Mouse (Mus musculus): ENCODE measurements around the gene Arrdc4. TPM values are rescaled to one million over a fixed set of nuclear protein-coding genes. Genes with fewer than 3 reads are reported as not detected.

Gene Arrdc4
- total and polyA plus RNA-seq, 3 experiments = not detected

DNA sequence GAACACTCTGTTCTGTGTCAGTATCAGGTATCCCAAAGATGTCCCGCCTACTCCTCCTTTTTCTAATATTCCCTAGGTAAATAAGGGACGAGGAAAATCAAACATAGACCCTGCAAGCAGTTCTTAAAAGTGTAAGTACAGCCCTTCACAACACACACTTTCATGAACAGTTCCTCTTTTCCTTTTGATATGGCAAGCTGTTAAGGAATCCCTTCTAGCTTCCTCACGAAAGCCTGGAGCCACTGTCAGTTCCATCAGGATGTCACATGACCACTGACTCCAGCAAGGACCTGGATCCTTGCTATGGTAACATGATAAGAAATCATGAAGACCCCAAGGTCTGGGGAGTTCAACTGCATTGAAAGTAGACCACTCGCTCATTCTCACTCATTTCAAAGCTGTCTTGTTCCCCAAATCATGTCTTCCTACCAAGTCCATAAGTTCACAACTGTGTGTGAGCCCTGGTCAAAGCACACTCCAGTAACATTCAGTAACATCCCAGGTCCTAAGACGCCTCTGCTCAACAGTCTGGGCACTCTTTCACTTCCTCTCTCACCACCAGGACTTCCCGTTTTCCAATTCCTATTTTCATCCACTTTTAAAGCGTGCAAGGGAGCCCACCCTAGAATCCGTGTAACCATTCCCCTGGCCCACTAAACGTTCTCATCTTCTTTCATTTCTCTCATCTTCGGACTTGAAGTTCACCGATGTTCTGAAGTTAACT is 10.2 kb downstream of the Arrdc4 start:
- H3K4me3 ChIP-seq (replicated peaks in 1 of 3; ENCODE audit: low read depth in 2 of 3, low read length in 2 of 3, poor library complexity in 1 of 3) = no peak overlapping the region
- H3K27me3 ChIP-seq (replicated peaks) = no peaks in the 10 kb centered on the region
- H3K4me2 ChIP-seq (ENCODE audit: insufficient read depth, low read depth, poor library complexity, severe bottlenecking) = no peak overlapping the region
- dilution Hi-C loops (cut with MboI; ENCODE audit: extremely low pct_ligation_motif_present, extremely low pct_unique_long_range_greater_than_20kb, low sequenced_read_pairs) (no loop called here), in situ Hi-C loops (cut with MboI; ENCODE audit: low pct_ligation_motif_present, low pct_unique_long_range_greater_than_20kb, low sequenced_read_pairs) (no loop called here)
- no peak overlapping the region for H3K27ac ChIP-seq (ENCODE audit: insufficient read depth, low read depth)
- no peak overlapping the region for H3K9ac ChIP-seq (ENCODE audit: insufficient read depth, low read depth)
- no peak for DNase-seq (ENCODE audit: extremely low read depth)
- H3K36me3 ChIP-seq (replicated peaks in 1 of 2; ENCODE audit: control insufficient read depth in 1 of 2, insufficient read depth in 1 of 2, low read length in 1 of 2) = no peaks in the 10 kb centered on the region
- H3K4me1 ChIP-seq (ENCODE audit: control insufficient read depth in 1 of 2, insufficient read depth in 2 of 2) = no peaks in the 10 kb centered on the region
- H3K79me2 ChIP-seq (replicated peaks; ENCODE audit: control insufficient read depth, extremely low read depth, insufficient read depth, poor library complexity, severe bottlenecking) = no peaks in the 10 kb centered on the region
- peaks cover 78% of the 10 kb centered on the region for H3K9me3 ChIP-seq (replicated peaks; ENCODE audit: low read length)
- TF ChIP-seq ZC3H11A (IDR thresholded peaks at IDR 0.05; ENCODE audit: low read depth, low read length) (no peak), JUN (IDR thresholded peaks at IDR 0.05; ENCODE audit: insufficient read depth, low read depth, low read length) (no peak), TCF12 (IDR thresholded peaks at IDR 0.05; ENCODE audit: low read depth, low read length) (no peak), MAX (IDR thresholded peaks at IDR 0.05; ENCODE audit: low read length) (no peak), ETS1 (conservative IDR thresholded peaks at IDR 0.05; ENCODE audit: low read depth, low read length) (no peak), ZKSCAN1 (IDR thresholded peaks at IDR 0.05; ENCODE audit: borderline replicate concordance, low read depth, low read length) (no peak), USF2 (conservative IDR thresholded peaks at IDR 0.05; ENCODE audit: low read depth, low read length) (no peak), MXI1 (IDR thresholded peaks at IDR 0.05; ENCODE audit: low read depth, low read length) (no peak), CHD1 (IDR thresholded peaks at IDR 0.05; ENCODE audit: low read depth, low read length) (no peak), ZNF384 (IDR thresholded peaks at IDR 0.05; ENCODE audit: low read depth, low read length) (no peak)

GRCm38 (mm10) chr7:68726380-68726779 is 22.7 kb downstream of the Arrdc4 start:
- no peaks in the 10 kb centered on the region for H3K79me2 ChIP-seq (replicated peaks; ENCODE audit: control insufficient read depth, extremely low read depth, insufficient read depth, poor library complexity, severe bottlenecking)
- in situ Hi-C loops (cut with MboI; ENCODE audit: low pct_ligation_motif_present, low pct_unique_long_range_greater_than_20kb, low sequenced_read_pairs) = no loop called here

DNA sequence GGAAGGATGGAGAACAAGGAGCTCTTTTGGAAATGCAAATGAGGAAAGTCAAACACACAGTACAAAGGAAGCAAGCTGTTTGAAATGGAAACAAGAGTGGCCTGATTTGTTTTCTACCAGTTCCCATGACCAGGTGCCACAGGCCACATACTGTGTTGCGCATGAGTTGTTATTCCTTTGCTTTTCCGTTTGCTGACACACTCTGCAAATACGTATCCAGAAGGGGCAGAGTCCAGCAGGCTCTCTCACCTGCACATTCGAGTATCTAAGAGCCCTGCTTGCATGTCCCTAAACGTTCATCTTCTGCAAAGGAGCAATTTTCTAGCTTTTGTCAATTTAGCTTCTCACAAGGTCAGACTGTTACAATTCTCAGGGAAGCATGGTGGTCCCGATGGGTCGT is 24.3 kb downstream of the Arrdc4 start:
- in situ Hi-C loops (cut with MboI; ENCODE audit: low pct_ligation_motif_present, low pct_unique_long_range_greater_than_20kb, low sequenced_read_pairs) = no loop called here
- no peaks in the 10 kb centered on the region for H3K27me3 ChIP-seq (replicated peaks)

More at GRCm38 (mm10) chr7:68726380-68726779, 22.7 kb downstream of the Arrdc4 start:
- peaks cover 68% of the 10 kb centered on the region for H3K9me3 ChIP-seq (replicated peaks; ENCODE audit: low read length)
- no peak overlapping the region for H3K27ac ChIP-seq (ENCODE audit: insufficient read depth, low read depth)
- no peaks in the 10 kb centered on the region for H3K27me3 ChIP-seq (replicated peaks)
- no peaks in the 10 kb centered on the region for H3K36me3 ChIP-seq (replicated peaks in 1 of 2; ENCODE audit: control insufficient read depth in 1 of 2, insufficient read depth in 1 of 2, low read length in 1 of 2)
- H3K4me1 ChIP-seq (ENCODE audit: control insufficient read depth in 1 of 2, insufficient read depth in 2 of 2) = no peaks in the 10 kb centered on the region
- TF ChIP-seq POLR2A (IDR thresholded peaks at IDR 0.05; ENCODE audit: low read depth, low read length) = no peak
- TF ChIP-seq IRF4 (IDR thresholded peaks at IDR 0.05; ENCODE audit: low read depth, low read length) = no peak
- no peak for TF ChIP-seq SIN3A (IDR thresholded peaks at IDR 0.05; ENCODE audit: low read length)
- TF ChIP-seq RCOR1 (conservative IDR thresholded peaks at IDR 0.05; ENCODE audit: low read depth, low read length) = no peak
- no peak for TF ChIP-seq MYC (IDR thresholded peaks at IDR 0.05; ENCODE audit: low read depth, low read length)
- no peak for TF ChIP-seq SMC3 (IDR thresholded peaks at IDR 0.05; ENCODE audit: low read depth, low read length)
- no peak overlapping the region for H3K4me3 ChIP-seq (replicated peaks in 1 of 3; ENCODE audit: low read depth in 2 of 3, low read length in 2 of 3, poor library complexity in 1 of 3)
- no peak overlapping the region for H3K9ac ChIP-seq (ENCODE audit: insufficient read depth, low read depth)
- no peak overlapping the region for H3K4me2 ChIP-seq (ENCODE audit: insufficient read depth, low read depth, poor library complexity, severe bottlenecking)
- no peak for DNase-seq (ENCODE audit: extremely low read depth)
- dilution Hi-C loops (cut with MboI; ENCODE audit: extremely low pct_ligation_motif_present, extremely low pct_unique_long_range_greater_than_20kb, low sequenced_read_pairs) = no loop called here

More for the DNA sequence above, 24.3 kb downstream of the Arrdc4 start:
- no peak overlapping the region for H3K9ac ChIP-seq (ENCODE audit: insufficient read depth, low read depth)
- no peak overlapping the region for H3K4me3 ChIP-seq (replicated peaks in 1 of 3; ENCODE audit: low read depth in 2 of 3, low read length in 2 of 3, poor library complexity in 1 of 3)
- H3K36me3 ChIP-seq (replicated peaks in 1 of 2; ENCODE audit: control insufficient read depth in 1 of 2, insufficient read depth in 1 of 2, low read length in 1 of 2) = no peaks in the 10 kb centered on the region
- dilution Hi-C loops (cut with MboI; ENCODE audit: extremely low pct_ligation_motif_present, extremely low pct_unique_long_range_greater_than_20kb, low sequenced_read_pairs) = no loop called here
- peaks cover 69% of the 10 kb centered on the region for H3K9me3 ChIP-seq (replicated peaks; ENCODE audit: low read length)
- H3K27ac ChIP-seq (ENCODE audit: insufficient read depth, low read depth) = no peak overlapping the region
- no peak for DNase-seq (ENCODE audit: extremely low read depth)
- H3K4me1 ChIP-seq (ENCODE audit: control insufficient read depth in 1 of 2, insufficient read depth in 2 of 2) = no peaks in the 10 kb centered on the region
- no peak overlapping the region for H3K4me2 ChIP-seq (ENCODE audit: insufficient read depth, low read depth, poor library complexity, severe bottlenecking)
- H3K79me2 ChIP-seq (replicated peaks; ENCODE audit: control insufficient read depth, extremely low read depth, insufficient read depth, poor library complexity, severe bottlenecking) = no peaks in the 10 kb centered on the region
- TF ChIP-seq IRF4 (IDR thresholded peaks at IDR 0.05; ENCODE audit: low read depth, low read length) = no peak
- no peak for TF ChIP-seq USF2 (conservative IDR thresholded peaks at IDR 0.05; ENCODE audit: low read depth, low read length)
- TF ChIP-seq TCF12 (IDR thresholded peaks at IDR 0.05; ENCODE audit: low read depth, low read length) = no peak
- TF ChIP-seq PAX5 (IDR thresholded peaks at IDR 0.05; ENCODE audit: low read length) = no peak
- TF ChIP-seq NRF1 (IDR thresholded peaks at IDR 0.05; ENCODE audit: low read depth, low read length) = no peak
- no peak for TF ChIP-seq E2F4 (IDR thresholded peaks at IDR 0.05; ENCODE audit: insufficient replicate concordance, low read depth, low read length)
- no peak for TF ChIP-seq ETS1 (conservative IDR thresholded peaks at IDR 0.05; ENCODE audit: low read depth, low read length)

Data from CH12.LX (cell line).